Mouse (Mus musculus) stomach, postnatal 0 days (tissue): ENCODE results near the gene Disc1. TPM values are rescaled to one million over a fixed set of nuclear protein-coding genes. Genes with fewer than 3 reads are reported as not detected.

Experiments used
- ATAC-seq: fragments of 200-750 bp; cut with Nextera tagmentation; 2 replicates; pipeline ENCODE4 v1.8.0; 2017; ENCODE audit not compliant: low FRiP score, low TSS enrichment
- DNase-seq: peaks from one replicate; pipeline ENCODE4 v3.0.0-alpha.2; 2016; ENCODE audit warnings: low spot score
- H3K27ac ChIP-seq: fragments of 300-500 bp; sonication (generic); replicated peaks from 2 replicates; pipeline ENCODE4 v1.5.1; 2014; ENCODE audit warnings: mild to moderate bottlenecking, control low read depth
- H3K27me3 ChIP-seq: fragments of 300-500 bp; sonication (generic); 2 replicates; pipeline ENCODE4 v1.6.1; 2014; ENCODE audit warnings: low read length; ENCODE audit not compliant: control insufficient read depth, insufficient read depth
- H3K36me3 ChIP-seq: fragments of 300-500 bp; sonication (generic); 2 replicates; pipeline ENCODE4 v1.6.1; 2014; ENCODE audit warnings: low read length, mixed read lengths; ENCODE audit not compliant: control insufficient read depth, insufficient read depth
- H3K4me1 ChIP-seq: fragments of 300-500 bp; sonication (generic); replicated peaks from 2 replicates; pipeline ENCODE4 v1.6.1; 2014; ENCODE audit warnings: antibody characterized with exemption; ENCODE audit not compliant: control insufficient read depth, insufficient read depth
- H3K4me2 ChIP-seq: fragments of 300-500 bp; sonication (generic); replicated peaks from 2 replicates; pipeline ENCODE4 v1.6.1; 2014; ENCODE audit warnings: low read depth, mild to moderate bottlenecking, control low read depth, moderate library complexity
- H3K4me3 ChIP-seq: fragments of 300-500 bp; sonication (generic); 2 replicates; pipeline ENCODE4 v1.5.1; 2014; ENCODE audit warnings: low read depth, low read length, control low read depth
- H3K9ac ChIP-seq: fragments of 300-500 bp; sonication (generic); 2 replicates; pipeline ENCODE4 v1.6.1; 2014; ENCODE audit warnings: mild to moderate bottlenecking, low read length, control low read depth, mixed read lengths
- H3K9me3 ChIP-seq: fragments of 300-500 bp; sonication (generic); 2 replicates; pipeline ENCODE4 v1.6.1; 2016; ENCODE audit warnings: low read length; ENCODE audit not compliant: control insufficient read depth
- CTCF ChIP-seq: IDR thresholded peaks from 2 replicates; pipeline ENCODE4 v1.5.1; 2016; ENCODE audit warnings: antibody characterized with exemption, low read depth, mild to moderate bottlenecking, moderate library complexity
- EP300 ChIP-seq: optimal IDR thresholded peaks from 2 replicates; pipeline ENCODE3; 2016; ENCODE audit warnings: antibody characterized with exemption
- WGBS: fragments of 180-500 bp; shearing (Covaris S2); extraction: QIAGEN DNeasy Blood & Tissue Kit; methylation state at CpG from one replicate; pipeline ENCODE4 v1.1.7; 2014; 5-methylcytosine and 5-hydroxymethylcytosine counted together
- polyA plus RNA-seq: library from polyadenylated mRNA; unstranded; fragments of >200 nt; fragmentation: Nextera tagmentation; extraction: Ambion mirVana; gene quantifications from 2 replicates; pipeline ENCODE4 v1.2.1, GENCODE M21; 2015

The Disc1 gene
- polyA plus RNA-seq, 1 experiment from 2014 or later: 0.53 TPM

DNA sequence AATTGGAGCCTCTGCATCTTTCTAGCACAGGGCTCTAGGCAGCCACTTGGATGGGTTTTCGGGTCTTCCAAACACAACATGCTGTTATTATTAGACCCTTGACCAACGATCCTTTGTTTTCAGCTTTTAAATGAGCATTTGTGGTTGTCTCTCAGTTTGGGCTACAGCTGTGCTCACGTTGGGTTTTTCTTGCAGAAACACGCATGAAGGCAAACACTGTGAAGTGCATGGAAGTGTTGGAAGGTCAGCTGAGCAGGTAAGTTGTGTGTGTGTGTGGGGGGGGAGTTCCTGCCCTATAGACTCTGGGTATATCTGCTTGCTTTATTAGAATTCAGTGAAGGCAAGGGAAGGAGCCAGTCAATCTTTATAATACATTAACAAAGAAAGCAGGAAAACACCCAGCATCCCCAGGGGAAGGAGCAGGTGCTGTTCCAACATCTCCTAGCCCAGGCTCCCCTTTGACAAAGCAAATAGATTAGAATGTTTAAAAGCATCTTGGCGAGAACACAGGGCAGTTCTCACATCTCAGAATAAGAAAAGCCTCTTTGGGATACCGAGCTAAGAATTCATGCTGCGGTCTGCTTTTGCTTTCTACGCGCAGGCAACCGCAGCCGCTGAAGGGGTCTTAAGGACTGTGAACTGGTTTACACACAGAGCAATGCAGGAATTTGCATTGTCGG is 164.0 kb downstream of the Disc1 start:
- Histone ChIP-seq H3K27ac (no peak overlapping the region), H3K9ac (no peak overlapping the region), H3K27me3 (no peaks in the 10 kb centered on the region), H3K36me3 (no peaks in the 10 kb centered on the region), H3K9me3 (no peaks in the 10 kb centered on the region), H3K4me2 (0 out of 2 replicates have a peak overlapping the region, but pooled peaks have one; percentile 16), H3K4me3 (no peak overlapping the region), H3K4me1 (no peaks in the 10 kb centered on the region)
- 44% methylated on average over 12 of the region's 12 CpGs for WGBS
- TF ChIP-seq CTCF (no peak), EP300 (no peak)
- ATAC-seq (no peak), DNase-seq (no peak)

DNA sequence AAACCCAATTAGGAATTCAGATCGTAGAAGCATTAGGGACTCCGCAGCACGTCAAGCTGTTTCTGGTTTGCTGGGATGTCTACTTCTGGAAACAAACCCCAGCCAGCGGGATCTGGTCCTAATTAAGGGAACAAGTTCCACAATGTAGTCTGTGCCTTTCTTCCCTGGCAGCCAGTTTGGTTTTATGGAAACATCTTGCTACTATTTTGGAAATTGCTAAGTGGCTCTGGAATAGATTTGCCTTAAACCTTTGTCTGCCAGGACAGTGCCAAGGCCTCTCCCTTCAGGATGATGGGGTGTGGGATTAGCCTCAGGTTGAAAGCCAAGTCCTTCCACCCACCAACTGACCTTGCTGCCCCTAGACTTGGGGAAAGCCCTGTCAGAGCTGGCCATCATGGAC is 164.7 kb downstream of the Disc1 start:
- H3K4me3 ChIP-seq: no peak overlapping the region
- H3K36me3 ChIP-seq: no peaks in the 10 kb centered on the region
- ATAC-seq (no peak), DNase-seq (no peak)
- H3K9me3 ChIP-seq: no peaks in the 10 kb centered on the region
- H3K4me1 ChIP-seq: 0 out of 2 replicates have a peak, but pooled peaks cover 3% of the 10 kb centered on the region
- no peaks in the 10 kb centered on the region for H3K27me3 ChIP-seq
- no peak overlapping the region for H3K9ac ChIP-seq
- 50% methylated on average over 4 of the region's 4 CpGs for WGBS
- no peak overlapping the region for H3K4me2 ChIP-seq
- H3K27ac ChIP-seq: no peak overlapping the region
- no peak for TF ChIP-seq EP300
- TF ChIP-seq CTCF: no peak

DNA sequence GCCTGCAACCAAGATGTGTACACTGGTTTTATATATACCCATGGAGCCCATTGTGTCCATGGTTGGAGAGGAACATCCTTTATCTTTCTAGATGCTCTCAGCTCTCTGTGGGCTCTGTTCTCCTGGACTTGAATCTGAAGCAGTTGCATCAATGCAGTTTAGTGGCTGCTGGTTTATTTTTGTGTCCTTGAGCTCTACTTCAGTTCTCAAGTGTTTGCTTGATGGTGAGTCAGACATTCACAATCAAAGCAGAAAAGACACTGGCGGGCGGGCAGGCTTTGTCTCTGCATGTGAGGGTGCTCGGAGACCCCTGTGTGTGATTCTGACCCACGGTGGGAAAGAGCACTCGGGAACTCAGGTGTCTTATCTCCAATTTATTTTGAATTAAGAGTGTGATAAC is 166.6 kb downstream of the Disc1 start:
- 62% methylated on average over 5 of the region's 5 CpGs for WGBS
- ATAC-seq (no peak), DNase-seq (no peak)

DNA sequence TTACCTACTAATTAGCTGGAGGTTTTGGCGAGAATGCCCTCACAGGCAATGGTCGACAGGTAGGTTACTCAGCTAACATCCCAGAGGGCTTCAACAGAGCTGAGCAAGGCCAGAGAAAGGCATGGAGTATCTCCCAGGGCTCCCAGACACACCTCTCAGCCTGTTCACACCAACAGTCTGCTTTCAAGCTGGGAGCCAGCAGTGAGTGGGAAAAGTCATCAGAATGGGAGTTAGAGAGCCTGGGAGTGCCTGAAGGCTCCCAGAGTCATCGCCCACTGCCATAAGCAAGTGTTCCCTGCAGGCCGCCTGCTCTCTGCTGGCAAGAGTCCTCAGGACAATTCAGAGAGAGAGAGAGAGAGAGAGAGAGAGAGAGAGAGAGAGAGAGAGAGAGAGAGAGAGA is 167.1 kb downstream of the Disc1 start:
- H3K4me1 ChIP-seq: 0 out of 2 replicates have a peak, but pooled peaks cover 3% of the 10 kb centered on the region
- no peak overlapping the region for H3K27ac ChIP-seq
- no peak overlapping the region for H3K9ac ChIP-seq
- H3K36me3 ChIP-seq: no peaks in the 10 kb centered on the region
- H3K27me3 ChIP-seq: no peaks in the 10 kb centered on the region
- DNase-seq (no peak), ATAC-seq (no peak)
- TF ChIP-seq EP300 (no peak), CTCF (no peak)
- WGBS: 67% methylated on average over 4 of the region's 4 CpGs
- H3K4me2 ChIP-seq: no peak overlapping the region
- H3K9me3 ChIP-seq: no peaks in the 10 kb centered on the region
- H3K4me3 ChIP-seq: no peak overlapping the region

More for the DNA sequence above, 166.6 kb downstream of the Disc1 start:
- H3K4me3 ChIP-seq: no peak overlapping the region
- H3K4me2 ChIP-seq: no peak overlapping the region
- H3K4me1 ChIP-seq: 0 out of 2 replicates have a peak, but pooled peaks cover 3% of the 10 kb centered on the region
- no peak overlapping the region for H3K27ac ChIP-seq
- no peak overlapping the region for H3K9ac ChIP-seq
- no peaks in the 10 kb centered on the region for H3K27me3 ChIP-seq
- H3K36me3 ChIP-seq: no peaks in the 10 kb centered on the region
- H3K9me3 ChIP-seq: no peaks in the 10 kb centered on the region
- no peak for TF ChIP-seq EP300
- TF ChIP-seq CTCF: no peak

DNA sequence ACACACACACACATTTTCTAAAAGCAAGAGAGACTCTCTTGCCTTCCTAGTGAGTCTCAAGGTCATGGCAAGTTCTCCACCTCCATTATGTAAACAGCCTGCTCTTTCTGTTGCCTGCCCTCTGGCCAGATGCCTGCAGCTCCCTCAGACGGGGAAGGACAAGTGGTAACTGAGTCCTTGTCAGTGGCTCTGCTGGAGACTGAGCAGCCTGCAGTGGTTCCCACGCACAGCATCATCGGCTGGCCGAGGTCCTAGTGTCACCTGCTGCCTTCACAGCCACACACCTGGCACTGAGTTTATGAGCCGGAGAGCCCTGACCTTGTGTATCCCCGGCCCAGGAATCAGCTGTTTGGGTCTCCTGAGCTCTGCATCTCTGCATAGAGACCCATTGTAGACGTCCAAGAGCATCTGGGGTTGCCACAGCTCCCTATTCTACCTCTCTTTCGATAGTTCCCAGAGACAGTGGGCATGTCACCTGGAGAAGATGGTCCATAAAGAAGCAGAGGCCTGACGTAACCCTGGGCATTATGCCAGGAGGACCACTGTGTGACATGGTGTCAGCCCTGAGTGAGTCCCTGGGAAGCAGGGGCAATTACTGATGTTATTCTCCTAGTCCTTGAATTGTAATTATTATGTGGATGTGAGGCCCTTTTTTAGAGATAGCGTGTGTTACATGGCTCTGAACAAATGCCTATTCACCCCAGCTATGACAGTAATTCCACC is 169.2 kb downstream of the Disc1 start:
- no peak for ATAC-seq
- H3K27ac ChIP-seq: no peak overlapping the region
- no peak overlapping the region for H3K4me3 ChIP-seq
- WGBS: 56% methylated on average over 10 of the region's 10 CpGs
- no peaks in the 10 kb centered on the region for H3K36me3 ChIP-seq
- no peak overlapping the region for H3K9ac ChIP-seq
- no peak for DNase-seq
- TF ChIP-seq CTCF (no peak), EP300 (no peak)
- no peaks in the 10 kb centered on the region for H3K9me3 ChIP-seq
- no peaks in the 10 kb centered on the region for H3K27me3 ChIP-seq
- H3K4me1 ChIP-seq: 0 out of 2 replicates have a peak, but pooled peaks cover 8% of the 10 kb centered on the region
- H3K4me2 ChIP-seq: no peak overlapping the region

DNA sequence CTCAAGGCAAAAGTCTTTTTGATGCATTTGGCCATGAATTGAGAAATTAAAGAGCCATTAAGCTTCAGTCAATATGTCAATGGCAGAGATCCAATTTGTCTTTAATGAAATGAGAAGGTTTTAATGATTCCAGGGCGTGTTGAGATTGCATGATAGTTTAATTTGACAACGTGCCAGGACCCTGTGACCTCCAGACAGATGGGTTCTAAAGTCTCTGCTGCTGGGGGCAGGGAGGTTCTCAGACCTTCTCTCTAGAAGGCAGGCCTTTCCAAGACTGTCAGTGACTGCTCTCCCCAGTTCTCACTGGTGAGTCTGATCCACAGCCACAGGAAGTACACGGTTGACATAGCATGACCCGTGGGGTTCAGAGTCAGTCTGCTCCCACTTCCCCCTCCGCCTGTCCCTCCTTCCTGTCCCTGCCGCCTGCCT is 170.3 kb downstream of the Disc1 start:
- Histone ChIP-seq H3K4me2 (no peak overlapping the region), H3K36me3 (no peaks in the 10 kb centered on the region), H3K27ac (no peak overlapping the region), H3K27me3 (no peaks in the 10 kb centered on the region), H3K9me3 (no peaks in the 10 kb centered on the region), H3K4me3 (no peak overlapping the region), H3K4me1 (0 out of 2 replicates have a peak, but pooled peaks cover 8% of the 10 kb centered on the region), H3K9ac (no peak overlapping the region)
- 51% methylated on average over 6 of the region's 6 CpGs for WGBS
- no peak for ATAC-seq
- TF ChIP-seq EP300: no peak
- TF ChIP-seq CTCF: no peak
- DNase-seq: no peak
